Mouse (Mus musculus): Measurements from ENCODE around the gene Fitm1.

Fitm1 gene

GRCm38 (mm10) chr14:55575302-55575701 is at the start of gene Fitm1:
Fitm1 (plus strand) TSS chr14:55575617.
- no peak for DNase-seq

GRCm38 (mm10) chr14:55526674-55527073 is 48.7 kb upstream of the Fitm1 start:
- DNase-seq: no peak

GRCm38 (mm10) chr14:55527940-55528339 is 47.5 kb upstream of the Fitm1 start:
- no peak for DNase-seq

- DNase-seq: peak; percentile 53
Measured at GRCm38 (mm10) chr14:55536116-55536745, 39.2 kb upstream of the Fitm1 start.

- DNase-seq: peak; percentile 55
Measured at GRCm38 (mm10) chr14:55540067-55540786, 35.2 kb upstream of the Fitm1 start, which contains the start of gene Pck2. Pck2 (plus strand) TSS chr14:55540266.

GRCm38 (mm10) chr14:55540787-55541321 is 34.6 kb upstream of the Fitm1 start:
- peak; percentile 85 for DNase-seq

GRCm38 (mm10) chr14:55542268-55542667 is 33.1 kb upstream of the Fitm1 start:
- DNase-seq: no peak

- peak; percentile 31 for DNase-seq
Measured at GRCm38 (mm10) chr14:55544334-55544733, 31.1 kb upstream of the Fitm1 start.

- DNase-seq: no peak
Measured at GRCm38 (mm10) chr14:55550191-55550590, 25.2 kb upstream of the Fitm1 start.

- DNase-seq: no peak
Measured at GRCm38 (mm10) chr14:55551347-55551746, 24.1 kb upstream of the Fitm1 start.

- no peak for DNase-seq
Measured at GRCm38 (mm10) chr14:55551794-55552193, 23.6 kb upstream of the Fitm1 start.

GRCm38 (mm10) chr14:55554635-55555034 is 20.8 kb upstream of the Fitm1 start:
- DNase-seq: no peak

GRCm38 (mm10) chr14:55555788-55556187 is 19.6 kb upstream of the Fitm1 start:
- no peak for DNase-seq

- peak; percentile 74 for DNase-seq
Measured at GRCm38 (mm10) chr14:55557003-55557402, 18.4 kb upstream of the Fitm1 start.

- DNase-seq: no peak
Measured at GRCm38 (mm10) chr14:55557587-55557986, 17.8 kb upstream of the Fitm1 start.

GRCm38 (mm10) chr14:55558740-55559448 is 16.5 kb upstream of the Fitm1 start:
- no peak for DNase-seq

GRCm38 (mm10) chr14:55559799-55560201 is 15.6 kb upstream of the Fitm1 start, which contains the start of gene Dcaf11:
Dcaf11 (plus strand) TSS chr14:55560006.
- DNase-seq: peak; percentile 88

- peak; percentile 96 for DNase-seq
Measured at GRCm38 (mm10) chr14:55560202-55561073, 15.0 kb upstream of the Fitm1 start, which contains the start of gene A730061H03Rik. A730061H03Rik (minus strand) TSS chr14:55560406.

GRCm38 (mm10) chr14:55561860-55562259 is 13.6 kb upstream of the Fitm1 start:
- no peak for DNase-seq

GRCm38 (mm10) chr14:55563249-55563648 is 12.2 kb upstream of the Fitm1 start:
- DNase-seq: no peak

GRCm38 (mm10) chr14:55565748-55566147 is 9.7 kb upstream of the Fitm1 start:
- no peak for DNase-seq

- no peak for DNase-seq
Measured at GRCm38 (mm10) chr14:55567496-55567895, 7.9 kb upstream of the Fitm1 start.

Data from right cerebral cortex, postnatal 4 days (tissue).